Mouse (Mus musculus) duodenum, adult 2 months (tissue): Measurements from ENCODE around the gene Olfr402. TPM values are rescaled to one million over a fixed set of nuclear protein-coding genes. Genes with fewer than 3 reads are reported as not detected.

Experiments used
- polyA plus RNA-seq: library from polyadenylated mRNA; depleted of rRNA; stranded (reverse); fragments of >200 nt; gene quantifications from 2 replicates; pipeline ENCODE4 v1.2.3, GENCODE M21; 2012; ENCODE audit warnings: low replicate concordance; rRNA removed

The Olfr402 gene
- not detected in 2 replicates for polyA plus RNA-seq

DNA sequence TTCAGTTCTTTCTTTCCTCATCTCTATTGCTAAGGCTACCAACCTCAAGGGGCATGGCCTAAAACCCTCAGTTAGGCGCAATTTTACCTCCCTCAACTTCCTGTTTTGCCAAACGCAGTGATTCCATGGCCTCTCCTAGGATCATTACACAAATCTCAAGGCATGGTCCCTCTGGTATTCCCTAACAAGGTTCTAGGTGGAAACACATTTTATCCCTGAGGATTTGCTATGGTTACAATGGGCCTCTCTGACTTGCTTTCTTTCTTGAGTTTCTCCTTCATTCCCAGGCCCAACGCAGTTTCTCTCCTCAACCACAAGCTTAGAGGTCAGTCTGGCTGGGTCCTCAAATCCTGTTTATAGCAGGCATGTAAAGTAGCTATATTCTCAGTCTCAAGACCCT, at the start of gene Olfr402:
Olfr402 (plus strand) TSS at position 301 of the 400 bp plus-strand sequence.

GRCm38 (mm10) chr11:74113412-74113811, 39.9 kb upstream of the Olfr402 start, which contains the start of gene Olfr401:
Gene Olfr401 (plus strand): TSS chr11:74113712.

DNA sequence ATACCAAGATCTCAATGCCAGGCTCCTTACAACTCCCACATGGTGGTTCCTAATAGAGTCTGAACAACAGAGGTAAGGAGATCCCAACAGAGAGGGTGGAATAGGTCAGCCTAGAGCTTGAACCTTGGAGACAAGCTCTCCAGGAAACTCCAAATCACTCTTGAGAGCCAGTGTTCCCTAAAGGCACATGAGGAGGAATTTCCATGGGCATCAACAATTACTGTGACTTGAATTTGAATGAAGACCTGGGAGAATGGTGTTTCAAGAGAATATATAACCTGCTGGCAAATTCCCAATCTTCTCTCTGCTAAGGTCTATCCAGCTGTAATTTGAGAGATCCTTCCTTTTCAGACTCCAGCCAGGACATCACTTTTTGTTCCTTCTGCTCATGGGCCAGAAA, 32.6 kb downstream of the Olfr402 start, which contains the start of gene Olfr403:
Olfr403 (plus strand) TSS at position 301 of the 400 bp plus-strand sequence.

Other genes with a start within 250 kb of the Olfr402 start
- gene Olfr395, start 244.2 kb upstream of the Olfr402 start, polyA plus RNA-seq: not detected in 2 replicates
- gene Olfr23, start 216.9 kb upstream of the Olfr402 start, polyA plus RNA-seq: not detected in 2 replicates
- gene Olfr397, start 192.7 kb upstream of the Olfr402 start, polyA plus RNA-seq: not detected in 2 replicates
- not detected in 2 replicates for gene Olfr398, start 163.1 kb upstream of the Olfr402 start, polyA plus RNA-seq
- gene Olfr139, start 97.0 kb upstream of the Olfr402 start, polyA plus RNA-seq: not detected in 2 replicates
- gene Olfr399, start 96.9 kb upstream of the Olfr402 start, polyA plus RNA-seq: not detected in 2 replicates
- gene Zfp616, start 83.6 kb upstream of the Olfr402 start, polyA plus RNA-seq: not detected in 2 replicates
- not detected in 2 replicates for gene Olfr401, start 39.8 kb upstream of the Olfr402 start, polyA plus RNA-seq
- not detected in 2 replicates for gene Olfr403, start 32.7 kb downstream of the Olfr402 start, polyA plus RNA-seq
- gene Olfr43, start 57.9 kb downstream of the Olfr402 start, polyA plus RNA-seq: not detected in 2 replicates
- not detected in 2 replicates for gene Olfr406, start 106.3 kb downstream of the Olfr402 start, polyA plus RNA-seq
- not detected in 2 replicates for gene Olfr59, start 130.2 kb downstream of the Olfr402 start, polyA plus RNA-seq
- gene Olfr410, start 184.5 kb downstream of the Olfr402 start, polyA plus RNA-seq: not detected in 2 replicates
- gene Olfr411, start 199.1 kb downstream of the Olfr402 start, polyA plus RNA-seq: not detected in 2 replicates
- not detected in 2 replicates for gene Olfr412, start 208.5 kb downstream of the Olfr402 start, polyA plus RNA-seq